Mouse (Mus musculus) brain, embryonic 14.5 days (tissue): ENCODE results near the gene Trim9.

Experiments used
- CTCF ChIP-seq: fragments of 200-500 bp; IDR thresholded peaks from 2 replicates; pipeline ENCODE4 v1.5.1; 2012; ENCODE audit warnings: inconsistent platforms, mild to moderate bottlenecking, moderate library complexity, borderline replicate concordance; ENCODE audit not compliant: insufficient read depth, insufficient read length; ENCODE audit errors: extremely low read depth
- POLR2A ChIP-seq: fragments of 200-500 bp; IDR thresholded peaks from 2 replicates; pipeline ENCODE4 v1.6.1; 2012; ENCODE audit warnings: mild to moderate bottlenecking, inconsistent platforms, borderline replicate concordance; ENCODE audit not compliant: poor library complexity, insufficient read depth, insufficient read length, severe bottlenecking; ENCODE audit errors: extremely low read depth

GRCm38 (mm10) chr12:70218795-70219540 lies 128.4 kb downstream of the Trim9 start:
- TF ChIP-seq CTCF (no peak), POLR2A (no peak)
